Mouse (Mus musculus) layer of hippocampus, postnatal 25 days (tissue): ENCODE data around the gene Nipal3. TPM values are rescaled to one million over a fixed set of nuclear protein-coding genes. Genes with fewer than 3 reads are reported as not detected.

ENCODE experiments used
- DNase-seq, 2 experiments: peaks; one replicate each; pipeline ENCODE4 v3.0.0; 2022; ENCODE audit warnings: mixed read lengths in 2 of 2, low spot score in 1 of 2; ENCODE audit errors: extremely low spot score in 1 of 2
- total RNA-seq, 2 experiments: library from RNA; stranded (reverse); gene quantifications; 2 replicates each; pipeline ENCODE4 v1.2.3; 2021

Nipal3 gene
- total RNA-seq, 2 experiments from 2014 or later = 88.2 to 100 TPM

DNA sequence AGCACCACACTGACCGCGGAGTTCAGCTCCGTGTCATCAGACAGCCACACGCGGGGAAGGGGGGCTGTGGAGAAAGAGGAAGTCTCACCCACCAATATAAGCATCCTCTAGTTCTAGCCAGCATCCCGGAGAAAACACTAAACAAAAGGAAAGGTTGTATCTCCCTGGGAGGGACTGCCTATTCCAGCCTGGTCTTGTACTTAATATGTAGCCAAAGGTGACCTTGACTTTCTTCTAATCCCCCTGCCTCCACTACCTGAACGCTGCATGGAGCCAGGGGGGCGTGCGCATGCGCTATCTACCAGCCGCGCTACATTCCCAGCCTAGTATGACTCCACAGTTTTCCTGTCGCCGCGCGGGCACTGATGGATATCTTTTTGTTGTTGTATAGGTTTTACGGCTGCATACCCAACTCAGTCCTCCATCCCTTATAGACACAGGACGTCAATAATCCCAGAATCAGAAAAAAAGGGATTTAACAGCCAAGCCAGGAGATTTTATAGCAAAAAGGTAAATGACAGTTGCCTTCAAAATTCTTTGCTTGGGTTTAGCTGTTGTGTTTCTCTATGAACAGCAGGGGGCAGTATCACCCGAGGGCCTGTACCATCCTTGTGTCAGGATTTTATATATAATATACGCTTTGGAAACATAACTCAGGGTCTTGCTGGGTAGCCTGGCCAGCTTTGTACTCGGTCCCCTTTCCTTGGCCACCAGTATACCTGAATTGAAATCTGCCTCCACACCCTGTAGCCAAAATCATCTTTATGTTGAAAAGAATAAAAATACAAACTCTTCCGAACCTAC is 12.9 kb upstream of the Nipal3 start:
- DNase-seq = peak; percentile 59 to 61

- DNase-seq = no peak
These were observed 11.0 kb upstream of the Nipal3 start for GRCm38 (mm10) chr4:135505794-135506193.

GRCm38 (mm10) chr4:135501587-135501986 is 6.7 kb upstream of the Nipal3 start:
- DNase-seq = no peak

- DNase-seq = no peak
These were observed 5.0 kb upstream of the Nipal3 start for GRCm38 (mm10) chr4:135499831-135500230.

DNA sequence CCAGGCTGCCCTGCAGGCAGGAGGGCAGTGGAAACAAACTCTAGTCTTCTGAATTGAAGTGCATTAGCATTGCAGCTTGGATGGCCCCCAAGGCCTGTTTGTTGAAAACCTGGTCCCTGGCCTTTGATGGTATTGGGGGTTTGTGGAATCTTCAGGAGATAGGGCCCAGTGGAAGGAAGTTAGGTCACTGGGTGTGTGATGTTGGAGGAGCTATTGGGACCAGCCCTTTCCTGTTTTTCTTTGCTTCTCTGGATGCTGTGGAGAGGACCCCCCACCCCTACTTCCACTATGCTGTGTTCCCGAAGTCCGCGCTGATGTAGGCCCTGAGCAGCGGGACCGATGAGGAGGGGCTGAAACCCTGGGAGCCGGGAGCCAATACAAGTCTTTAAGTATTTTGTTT is 3.3 kb upstream of the Nipal3 start:
- no peak for DNase-seq

DNA sequence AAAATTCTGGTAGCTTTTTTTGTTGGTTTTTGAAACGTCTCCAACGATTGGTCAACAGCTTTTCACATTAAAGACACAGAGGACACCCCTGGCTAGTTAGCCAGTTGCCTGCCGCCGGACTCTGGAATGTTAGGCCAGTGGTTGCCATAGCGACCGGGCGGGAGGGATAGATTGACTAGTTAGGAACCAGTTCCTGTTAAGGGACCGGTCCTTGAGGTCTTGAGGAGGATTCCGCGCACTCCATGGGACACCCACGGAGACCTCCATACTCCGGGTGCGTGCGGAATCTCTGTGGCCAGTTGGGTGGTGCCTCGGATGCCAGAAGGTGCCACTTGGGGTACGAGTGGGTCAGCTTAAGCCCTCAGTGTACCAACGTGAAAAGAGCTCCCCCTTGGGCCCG is 972 bp upstream of the Nipal3 start:
- no peak for DNase-seq

DNA sequence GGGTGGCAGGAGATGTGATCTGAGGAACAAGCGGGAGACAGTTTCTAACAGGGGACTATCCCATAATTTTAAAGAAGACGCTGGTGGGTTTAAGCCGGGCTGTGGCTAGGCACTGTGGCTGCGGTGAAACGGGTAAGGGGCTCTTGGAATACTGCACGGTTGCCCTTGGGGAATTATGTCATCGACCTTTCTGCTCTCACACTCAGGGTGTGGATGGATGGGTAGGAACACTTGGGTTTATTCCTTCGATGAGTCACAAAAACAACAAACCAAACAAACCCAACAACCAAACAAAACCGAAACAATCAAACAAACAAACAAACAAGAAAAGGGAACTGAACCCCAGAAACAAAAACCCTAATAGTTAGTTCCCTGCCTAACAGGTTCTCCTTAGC is 556 bp upstream of the Nipal3 start:
- no peak for DNase-seq

DNA sequence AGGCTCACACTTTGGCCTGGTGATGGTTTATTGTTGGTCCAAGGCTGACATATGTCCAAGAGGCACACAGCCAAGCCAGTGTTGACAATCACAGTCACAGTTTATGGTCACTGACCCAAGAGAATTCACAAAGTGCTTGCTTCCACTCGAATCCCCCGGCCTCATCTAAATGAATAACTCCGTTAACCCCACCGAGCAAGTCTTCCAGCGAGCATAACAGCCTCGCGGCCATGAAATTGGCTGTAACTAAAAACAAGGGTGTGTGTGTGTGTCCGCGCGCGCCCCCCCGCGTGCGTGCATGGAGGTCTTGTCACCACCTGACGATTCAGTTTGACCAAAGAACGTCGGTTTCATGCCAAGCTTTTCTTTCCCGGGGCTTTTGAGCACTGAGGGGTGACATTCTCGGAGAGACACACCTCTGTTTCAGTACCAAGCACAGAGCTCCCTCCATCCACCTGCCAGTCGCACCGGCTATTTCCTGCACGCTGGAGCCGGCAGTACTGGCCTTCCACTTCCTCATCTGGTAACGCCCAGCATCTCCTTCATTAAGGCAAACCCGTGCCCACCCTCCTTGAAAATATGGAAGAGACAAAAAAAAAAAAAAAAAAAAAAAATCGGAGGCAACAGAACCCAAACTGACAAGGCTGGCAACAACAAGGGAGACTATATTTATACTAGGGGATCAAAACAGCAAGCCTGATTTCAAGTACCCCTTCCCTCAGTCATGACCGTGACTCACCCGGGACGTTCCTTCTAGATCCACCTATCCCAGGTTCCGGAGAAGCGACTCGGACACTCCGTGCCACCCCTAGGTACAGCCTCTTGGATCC is 932 bp downstream of the Nipal3 start:
- DNase-seq = peak; percentile 21 to 26

GRCm38 (mm10) chr4:135493271-135493670 is 1.6 kb downstream of the Nipal3 start:
- DNase-seq = no peak

DNA sequence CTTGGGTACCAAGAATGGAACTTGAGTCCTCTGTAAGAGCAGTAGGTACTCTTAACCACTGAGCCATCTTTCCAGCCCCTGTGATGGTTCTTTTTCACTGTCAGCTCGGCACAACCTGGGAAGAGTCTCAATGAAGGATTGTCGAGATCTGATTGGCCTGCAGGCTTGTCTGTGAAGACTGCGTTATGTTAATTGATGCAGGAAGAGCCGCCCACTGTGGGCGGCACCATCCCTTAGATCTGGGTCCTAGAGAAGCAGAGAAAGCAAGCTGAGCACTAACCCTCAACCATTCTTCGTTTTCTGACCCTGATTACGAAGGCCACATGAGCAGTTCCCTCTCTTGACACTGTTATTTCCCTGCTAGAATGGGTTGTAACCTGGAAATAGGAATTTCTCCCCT is 5.6 kb downstream of the Nipal3 start:
- no peak for DNase-seq

- DNase-seq = no peak
These were observed 8.5 kb downstream of the Nipal3 start for GRCm38 (mm10) chr4:135486352-135486751.

DNA sequence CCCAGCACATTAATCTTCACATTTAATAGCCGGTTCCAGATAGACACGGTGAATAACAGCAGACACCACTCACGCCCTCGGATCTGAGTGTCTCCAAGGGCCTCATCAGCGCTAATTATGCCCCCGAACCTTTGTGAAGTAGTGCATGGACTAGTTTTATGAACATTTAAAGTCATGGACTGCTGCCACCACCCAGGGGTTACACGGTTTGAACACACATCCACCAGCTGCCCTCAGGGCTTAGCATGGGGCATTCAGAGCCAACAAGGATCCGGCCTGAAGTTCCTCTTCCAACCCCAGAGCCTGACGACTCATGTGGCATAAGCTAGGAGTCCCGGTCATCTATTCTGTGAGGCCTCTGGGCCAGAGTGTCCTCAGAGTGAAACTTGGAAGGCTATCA is 9.8 kb downstream of the Nipal3 start:
- no peak for DNase-seq

GRCm38 (mm10) chr4:135480370-135480769 is 14.5 kb downstream of the Nipal3 start:
- no peak for DNase-seq

DNA sequence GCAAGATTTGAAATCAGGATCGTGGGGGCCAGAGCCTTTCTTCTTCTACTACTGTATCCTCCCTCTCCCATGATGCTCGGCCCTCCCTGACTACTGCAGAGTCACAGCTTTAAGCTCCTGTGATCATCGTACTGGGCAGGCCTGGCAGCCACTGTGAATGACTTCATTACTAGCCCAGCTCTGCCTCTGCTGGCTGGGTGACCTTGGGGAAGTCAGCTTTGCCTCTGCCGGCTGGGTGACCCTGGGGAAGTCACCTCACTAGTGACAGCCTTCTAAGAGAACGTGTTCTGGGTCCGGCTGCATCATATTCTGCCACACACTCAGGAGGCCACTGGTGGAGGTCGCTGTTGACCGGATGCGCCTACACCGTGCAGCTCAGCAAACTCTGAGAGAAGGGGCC is 17.0 kb downstream of the Nipal3 start:
- DNase-seq = no peak

GRCm38 (mm10) chr4:135463406-135463805 is 31.4 kb downstream of the Nipal3 start:
- no peak for DNase-seq

GRCm38 (mm10) chr4:135453572-135453971 is 41.3 kb downstream of the Nipal3 start:
- DNase-seq = no peak

DNA sequence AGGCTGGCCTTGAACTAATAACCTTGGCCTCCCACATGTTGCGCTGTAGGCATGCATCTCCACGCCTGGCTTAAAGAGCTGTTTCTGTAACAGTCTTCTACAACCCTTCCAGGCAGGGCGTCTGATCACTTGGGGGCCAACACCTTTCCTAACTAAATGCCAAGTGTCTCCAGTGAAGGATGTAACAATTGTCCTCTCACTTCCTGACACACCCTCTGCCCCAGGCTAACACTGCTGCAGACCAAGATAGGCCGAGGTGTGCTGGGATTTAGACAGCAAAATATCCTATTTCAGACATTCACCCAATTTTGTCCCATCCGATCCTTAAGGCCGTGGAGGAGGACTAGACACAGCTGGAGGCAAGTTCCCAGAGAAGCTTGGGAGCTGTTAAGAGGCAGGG is 41.7 kb downstream of the Nipal3 start:
- no peak for DNase-seq

- DNase-seq = no peak
These were observed 43.4 kb downstream of the Nipal3 start for GRCm38 (mm10) chr4:135451360-135452015.

GRCm38 (mm10) chr4:135442473-135442872 is 52.4 kb downstream of the Nipal3 start:
- no peak for DNase-seq

DNA sequence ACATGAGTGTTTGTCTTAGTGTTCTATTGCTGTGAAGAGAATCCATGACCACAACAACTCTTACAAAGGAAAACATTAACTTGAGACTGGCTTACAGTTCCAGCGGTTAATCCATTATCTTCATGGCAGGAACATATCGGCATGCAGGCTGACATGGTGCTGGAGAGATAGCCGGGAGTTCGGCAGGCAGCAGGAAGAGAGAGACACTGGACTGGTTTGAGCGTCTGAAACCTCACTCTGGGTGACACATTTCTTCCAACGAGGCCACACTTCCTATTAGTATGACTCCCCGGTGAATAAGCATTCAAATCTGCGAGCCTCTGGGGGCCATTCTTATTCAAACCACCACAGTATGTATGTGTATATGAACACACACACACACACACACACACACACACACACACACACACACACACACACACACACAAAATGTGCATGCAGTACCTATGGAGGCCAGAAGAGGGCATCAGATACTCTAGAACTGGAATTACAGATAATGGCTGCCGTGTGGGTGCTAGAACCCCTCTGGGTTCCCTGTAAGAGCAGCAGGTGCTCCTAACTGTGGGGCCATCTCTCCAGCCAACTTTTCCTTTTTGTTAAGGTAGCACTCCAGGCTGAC is 54.8 kb downstream of the Nipal3 start:
- DNase-seq = no peak

- no peak for DNase-seq
These were observed 55.6 kb downstream of the Nipal3 start for GRCm38 (mm10) chr4:135439188-135439647.
